Mouse (Mus musculus): Measurements from ENCODE around the gene Slc29a4. TPM values are rescaled to one million over a fixed set of nuclear protein-coding genes. Genes with fewer than 3 reads are reported as not detected.
A peak's percentile ranks its signal among the peaks of the same experiment; 100 is the strongest.

Gene Slc29a4
- polyA plus RNA-seq, 1 experiment from 2014 or later, result 15.7 TPM

GRCm38 (mm10) chr5:142752241-142752640 is 59.9 kb downstream of the Slc29a4 start:
- 57% methylated on average over 13 of the region's 13 CpGs for WGBS
- no peak overlapping the region for H3K4me3 ChIP-seq
- peak overlapping the region; percentile 17; the same call in 1 of the 2 replicates for H3K9ac ChIP-seq
- H3K4me2 ChIP-seq (replicated peaks), result no peak overlapping the region
- 0 out of 2 replicates have a peak overlapping the region, but pooled peaks have one; percentile 2 for H3K27ac ChIP-seq
- H3K27me3 ChIP-seq, result no peaks in the 10 kb centered on the region
- no peaks in the 10 kb centered on the region for H3K9me3 ChIP-seq
- ATAC-seq (ENCODE audit: insufficient number of reproducible peaks, insufficient read depth, low FRiP score, low TSS enrichment), result no peak
- peaks cover 91% of the 10 kb centered on the region for H3K36me3 ChIP-seq
- H3K4me1 ChIP-seq, result 0 out of 2 replicates have a peak, but pooled peaks cover 4% of the 10 kb centered on the region

GRCm38 (mm10) chr5:142759786-142760185 is 67.5 kb downstream of the Slc29a4 start:
- Histone ChIP-seq H3K9me3 (no peaks in the 10 kb centered on the region), H3K27me3 (no peaks in the 10 kb centered on the region), H3K9ac (no peak overlapping the region), H3K4me1 (no peaks in the 10 kb centered on the region), H3K4me2 (replicated peaks) (no peak overlapping the region), H3K27ac (no peak overlapping the region), H3K36me3 (peaks cover 97% of the 10 kb centered on the region), H3K4me3 (no peak overlapping the region)
- ATAC-seq (ENCODE audit: insufficient number of reproducible peaks, insufficient read depth, low FRiP score, low TSS enrichment), result no peak
- WGBS, result 88% methylated on average over 8 of the region's 8 CpGs

- H3K4me1 ChIP-seq, result no peaks in the 10 kb centered on the region
- no peak overlapping the region for H3K9ac ChIP-seq
- peaks cover 97% of the 10 kb centered on the region for H3K36me3 ChIP-seq
- no peaks in the 10 kb centered on the region for H3K9me3 ChIP-seq
- no peaks in the 10 kb centered on the region for H3K27me3 ChIP-seq
- 91% methylated on average over 16 of the region's 16 CpGs for WGBS
- no peak for ATAC-seq (ENCODE audit: insufficient number of reproducible peaks, insufficient read depth, low FRiP score, low TSS enrichment)
- H3K27ac ChIP-seq, result no peak overlapping the region
- H3K4me2 ChIP-seq (replicated peaks), result no peak overlapping the region
- H3K4me3 ChIP-seq, result no peak overlapping the region
Measured at GRCm38 (mm10) chr5:142761326-142761983, 69.1 kb downstream of the Slc29a4 start.

GRCm38 (mm10) chr5:142762082-142762807 is 69.9 kb downstream of the Slc29a4 start:
- peaks cover 97% of the 10 kb centered on the region for H3K36me3 ChIP-seq
- 91% methylated on average over 21 of the region's 21 CpGs for WGBS

GRCm38 (mm10) chr5:142764306-142764705 is 72.0 kb downstream of the Slc29a4 start:
- Histone ChIP-seq H3K27me3 (no peaks in the 10 kb centered on the region), H3K27ac (no peak overlapping the region), H3K4me2 (replicated peaks) (no peak overlapping the region), H3K9me3 (no peaks in the 10 kb centered on the region), H3K36me3 (peaks cover 91% of the 10 kb centered on the region), H3K4me1 (peaks cover 7% of the 10 kb centered on the region; the same call in 1 of the 2 replicates), H3K9ac (no peak overlapping the region), H3K4me3 (no peak overlapping the region)
- ATAC-seq (ENCODE audit: insufficient number of reproducible peaks, insufficient read depth, low FRiP score, low TSS enrichment), result no peak
- 48% methylated on average over 11 of the region's 11 CpGs for WGBS

More at GRCm38 (mm10) chr5:142762082-142762807, 69.9 kb downstream of the Slc29a4 start:
- Histone ChIP-seq H3K4me1 (no peaks in the 10 kb centered on the region), H3K9ac (no peak overlapping the region), H3K27ac (no peak overlapping the region), H3K4me2 (replicated peaks) (no peak overlapping the region), H3K4me3 (no peak overlapping the region), H3K9me3 (no peaks in the 10 kb centered on the region), H3K27me3 (no peaks in the 10 kb centered on the region)
- no peak for ATAC-seq (ENCODE audit: insufficient number of reproducible peaks, insufficient read depth, low FRiP score, low TSS enrichment)

- H3K27me3 ChIP-seq, result no peaks in the 10 kb centered on the region
- no peak overlapping the region for H3K9ac ChIP-seq
- H3K4me2 ChIP-seq (replicated peaks), result no peak overlapping the region
- H3K4me1 ChIP-seq, result peaks cover 10% of the 10 kb centered on the region; the same call in 1 of the 2 replicates
- WGBS, result 82% methylated on average over 15 of the region's 15 CpGs
- ATAC-seq (ENCODE audit: insufficient number of reproducible peaks, insufficient read depth, low FRiP score, low TSS enrichment), result no peak
- no peak overlapping the region for H3K4me3 ChIP-seq
- H3K36me3 ChIP-seq, result peaks cover 91% of the 10 kb centered on the region
- no peaks in the 10 kb centered on the region for H3K9me3 ChIP-seq
- no peak overlapping the region for H3K27ac ChIP-seq
Measured at GRCm38 (mm10) chr5:142764889-142765288, 72.6 kb downstream of the Slc29a4 start.

- Histone ChIP-seq H3K4me3 (no peak overlapping the region), H3K27ac (no peak overlapping the region), H3K4me2 (replicated peaks) (no peak overlapping the region), H3K9ac (no peak overlapping the region), H3K4me1 (peaks cover 10% of the 10 kb centered on the region; the same call in 1 of the 2 replicates), H3K27me3 (no peaks in the 10 kb centered on the region), H3K36me3 (peaks cover 91% of the 10 kb centered on the region), H3K9me3 (no peaks in the 10 kb centered on the region)
- 81% methylated on average over 3 of the region's 3 CpGs for WGBS
- ATAC-seq (ENCODE audit: insufficient number of reproducible peaks, insufficient read depth, low FRiP score, low TSS enrichment), result no peak
Measured at GRCm38 (mm10) chr5:142766708-142767107, 74.4 kb downstream of the Slc29a4 start.

GRCm38 (mm10) chr5:142767937-142768336 is 75.6 kb downstream of the Slc29a4 start:
- no peak overlapping the region for H3K4me2 ChIP-seq (replicated peaks)
- H3K4me1 ChIP-seq, result peaks cover 10% of the 10 kb centered on the region; the same call in 1 of the 2 replicates
- 25% methylated on average over 7 of the region's 7 CpGs for WGBS
- H3K36me3 ChIP-seq, result peaks cover 91% of the 10 kb centered on the region
- no peaks in the 10 kb centered on the region for H3K9me3 ChIP-seq
- H3K4me3 ChIP-seq, result no peak overlapping the region
- H3K27ac ChIP-seq, result no peak overlapping the region
- H3K9ac ChIP-seq, result no peak overlapping the region
- no peaks in the 10 kb centered on the region for H3K27me3 ChIP-seq
- no peak for ATAC-seq (ENCODE audit: insufficient number of reproducible peaks, insufficient read depth, low FRiP score, low TSS enrichment)

- WGBS, result 50% methylated on average over 10 of the region's 10 CpGs
- no peak overlapping the region for H3K4me3 ChIP-seq
Measured at GRCm38 (mm10) chr5:142768352-142769267, 76.3 kb downstream of the Slc29a4 start.

GRCm38 (mm10) chr5:142769641-142770040 is 77.3 kb downstream of the Slc29a4 start:
- H3K9me3 ChIP-seq, result no peaks in the 10 kb centered on the region
- WGBS, result 75% methylated on average over 5 of the region's 5 CpGs
- H3K4me2 ChIP-seq (replicated peaks), result no peak overlapping the region
- no peak overlapping the region for H3K4me3 ChIP-seq
- peaks cover 92% of the 10 kb centered on the region for H3K36me3 ChIP-seq
- 0 out of 2 replicates have a peak overlapping the region, but pooled peaks have one; percentile 46 for H3K27ac ChIP-seq
- no peak for ATAC-seq (ENCODE audit: insufficient number of reproducible peaks, insufficient read depth, low FRiP score, low TSS enrichment)
- H3K4me1 ChIP-seq, result peaks cover 10% of the 10 kb centered on the region; the same call in 1 of the 2 replicates
- no peaks in the 10 kb centered on the region for H3K27me3 ChIP-seq
- H3K9ac ChIP-seq, result 0 out of 2 replicates have a peak overlapping the region, but pooled peaks have one; percentile 19

More at GRCm38 (mm10) chr5:142768352-142769267, 76.3 kb downstream of the Slc29a4 start:
- H3K36me3 ChIP-seq, result peaks cover 92% of the 10 kb centered on the region
- H3K9ac ChIP-seq, result peak overlapping the region; percentile 8; the same call in 1 of the 2 replicates
- H3K4me1 ChIP-seq, result peaks cover 10% of the 10 kb centered on the region; the same call in 1 of the 2 replicates
- H3K27ac ChIP-seq, result peak overlapping the region; percentile 74
- no peak for ATAC-seq (ENCODE audit: insufficient number of reproducible peaks, insufficient read depth, low FRiP score, low TSS enrichment)
- no peaks in the 10 kb centered on the region for H3K27me3 ChIP-seq
- no peaks in the 10 kb centered on the region for H3K9me3 ChIP-seq
- H3K4me2 ChIP-seq (replicated peaks), result no peak overlapping the region

- Histone ChIP-seq H3K27ac (no peak overlapping the region), H3K4me2 (replicated peaks) (no peak overlapping the region), H3K4me1 (peaks cover 10% of the 10 kb centered on the region; the same call in 1 of the 2 replicates), H3K36me3 (peaks cover 92% of the 10 kb centered on the region), H3K9me3 (no peaks in the 10 kb centered on the region), H3K4me3 (no peak overlapping the region), H3K27me3 (no peaks in the 10 kb centered on the region), H3K9ac (no peak overlapping the region)
- ATAC-seq (ENCODE audit: insufficient number of reproducible peaks, insufficient read depth, low FRiP score, low TSS enrichment), result no peak
- WGBS, result 94% methylated on average over 4 of the region's 4 CpGs
Measured at GRCm38 (mm10) chr5:142771034-142771433, 78.7 kb downstream of the Slc29a4 start.

Measured in embryonic facial prominence, embryonic 12.5 days (tissue).